Mouse (Mus musculus): ENCODE results near the gene Ncoa3.
A peak's percentile ranks its signal among the peaks of the same experiment; 100 is the strongest.

DNA sequence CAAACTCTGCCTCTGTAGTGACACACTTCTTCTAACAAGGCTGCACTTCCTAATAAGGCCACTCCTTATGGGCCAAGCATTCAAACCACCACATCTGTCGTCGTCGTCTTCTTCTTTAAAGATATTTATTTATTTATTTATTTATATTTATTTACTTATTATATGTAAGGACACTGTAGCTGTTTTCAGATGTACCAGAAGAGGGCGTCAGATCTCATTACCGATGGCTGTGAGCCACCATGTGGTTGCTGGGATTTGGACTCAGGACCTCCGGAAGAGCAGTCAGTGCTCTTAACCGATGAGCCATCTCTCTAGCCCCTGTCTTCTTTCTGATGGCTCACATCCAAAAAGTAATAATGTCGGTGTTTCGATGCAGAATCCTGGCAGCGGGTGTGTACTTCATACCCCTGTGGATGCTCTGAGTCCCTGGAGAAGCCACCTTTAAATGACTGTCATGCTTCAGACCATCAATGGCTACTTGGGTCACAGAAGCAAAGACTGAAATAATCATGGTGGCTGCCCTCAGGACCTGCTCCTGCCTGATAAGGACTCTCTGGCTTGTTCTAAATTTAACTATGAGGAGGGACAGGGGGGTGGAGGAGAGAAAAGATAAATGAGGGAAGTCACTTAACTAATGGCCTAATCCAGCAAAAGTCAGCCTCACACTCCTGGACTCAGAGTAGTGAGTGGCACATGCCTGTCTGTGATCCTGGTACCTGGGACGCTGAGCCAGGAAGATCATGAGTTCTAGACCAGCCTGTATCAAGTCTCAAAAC lies 47.7 kb upstream of the Ncoa3 start:
- TF ChIP-seq CTCF (IDR thresholded peaks at IDR 0.05; ENCODE audit: low read depth) (peak; percentile 12; the same call in 1 of the 2 replicates), EP300 (IDR thresholded peaks at IDR 0.05; ENCODE audit: low read depth) (peak; percentile 83)

Data from liver, postnatal 0 days (tissue).